Mouse (Mus musculus) adrenal gland, postnatal 4 days (tissue): Measurements from ENCODE around the gene Sfi1. TPM values are rescaled to one million over a fixed set of nuclear protein-coding genes. Genes with fewer than 3 reads are reported as not detected.
"Not testable (repeated sequence)": the region's sequence is repeated elsewhere in the genome, so short reads cannot be mapped to it uniquely, and the experiment has no call there.

ENCODE experiments used
- DNase-seq, 2 experiments: peaks; one replicate each; pipeline ENCODE4 v3.0.0; 2021 to 2022; ENCODE audit warnings: low spot score in 2 of 2, mixed read lengths in 2 of 2
- total RNA-seq, 2 experiments: library from RNA; stranded (reverse); gene quantifications; 2 replicates each; pipeline ENCODE4 v1.2.3; 2021

Gene Sfi1
- total RNA-seq, 2 experiments from 2014 or later, result 95.0 to 117 TPM

DNA sequence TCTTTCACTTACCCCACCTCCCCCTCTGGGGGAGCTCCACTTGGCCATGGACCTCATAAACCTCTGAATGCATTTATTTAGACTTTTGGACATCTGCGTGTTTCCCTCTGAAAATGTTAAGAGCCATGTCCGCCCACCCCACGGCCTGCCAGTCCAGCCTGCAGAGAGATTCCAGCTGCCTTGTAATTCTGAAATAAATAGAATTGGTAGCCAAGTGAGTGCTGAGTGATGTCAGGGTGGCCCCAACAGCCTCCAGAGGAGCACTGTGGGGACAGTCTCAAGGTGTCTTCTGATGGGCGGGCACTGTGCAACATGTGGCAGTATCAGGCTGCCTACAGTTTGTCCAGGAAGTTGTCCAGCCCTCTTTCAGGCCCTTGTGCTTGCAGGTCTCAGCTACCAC is 43.8 kb downstream of the Sfi1 start:
- not testable (repeated sequence) for DNase-seq

DNA sequence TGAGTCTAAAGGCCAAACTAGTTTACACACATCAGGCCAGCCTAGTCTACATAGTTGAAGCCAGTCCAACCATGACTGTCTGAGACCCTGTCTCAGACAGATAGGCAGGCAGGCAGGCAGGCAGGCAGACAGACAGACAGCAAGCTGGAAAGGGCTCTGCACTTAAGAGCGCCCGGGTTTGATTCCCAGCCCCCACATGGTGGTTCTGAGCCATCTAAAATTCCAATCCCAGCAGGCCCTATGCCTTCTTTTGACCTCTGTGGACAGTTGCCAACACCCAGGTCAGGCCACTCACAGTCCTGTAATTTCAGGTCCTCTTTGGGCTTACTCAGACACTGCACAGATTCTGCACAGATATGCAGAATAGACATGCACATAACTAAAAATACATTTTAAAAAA is 46.5 kb downstream of the Sfi1 start:
- not testable (repeated sequence) for DNase-seq

DNA sequence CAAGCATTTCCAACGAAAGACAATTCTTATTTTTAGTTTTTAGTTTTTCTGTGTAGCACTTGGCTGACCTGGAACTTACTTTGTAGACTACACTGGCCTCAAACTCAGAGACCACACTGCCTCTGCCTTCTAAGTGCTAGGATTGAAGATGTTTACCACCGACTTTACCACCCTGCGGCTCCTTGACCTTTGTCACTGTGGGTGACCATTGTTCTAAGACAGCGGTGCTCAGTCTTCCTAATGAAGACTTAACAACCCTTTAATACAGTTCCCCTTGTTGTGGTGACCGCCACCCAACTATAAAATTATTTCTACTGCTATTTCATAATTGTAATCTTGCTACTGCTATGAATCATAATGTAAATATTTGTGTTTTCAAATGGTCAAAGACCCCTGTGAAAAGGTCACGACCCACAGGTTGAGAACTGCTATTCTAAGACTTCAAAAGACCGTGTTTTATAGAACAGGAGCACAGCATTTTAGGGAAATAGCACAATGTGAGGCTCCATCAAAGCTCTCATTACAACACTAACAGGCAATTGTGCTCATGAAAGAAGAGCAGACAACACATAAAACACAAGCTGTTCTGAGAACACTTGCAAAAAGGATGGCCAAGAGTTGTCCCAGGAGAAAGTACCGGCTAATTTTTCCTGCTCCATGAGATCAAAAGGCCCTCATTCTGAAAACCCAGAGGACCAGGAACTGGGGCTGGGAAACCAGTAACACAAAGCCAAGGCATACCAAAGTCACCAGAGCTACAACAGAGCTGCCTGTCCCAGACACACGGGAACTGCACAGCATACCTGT is 47.7 kb downstream of the Sfi1 start:
- not testable (repeated sequence) for DNase-seq

DNA sequence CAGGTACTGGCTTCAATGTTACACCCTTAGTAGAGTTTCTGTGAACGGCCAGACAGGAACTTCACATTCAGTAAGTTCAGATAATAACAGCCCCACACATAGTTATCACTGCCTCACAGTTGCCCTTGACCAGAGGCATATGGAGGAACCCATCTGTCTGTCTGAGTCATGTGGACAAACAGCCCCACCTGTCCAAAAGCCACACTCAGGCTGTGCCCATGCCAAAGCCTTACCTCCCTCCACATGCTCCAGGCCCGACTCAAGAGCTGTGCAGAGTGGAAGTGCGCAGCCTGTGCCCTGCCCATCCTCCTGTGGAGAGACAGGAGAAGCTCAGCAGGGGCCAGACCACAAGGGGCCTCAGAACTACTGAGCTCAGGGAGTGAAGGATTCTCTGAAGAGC is 49.3 kb downstream of the Sfi1 start:
- DNase-seq, result not testable (repeated sequence)

DNA sequence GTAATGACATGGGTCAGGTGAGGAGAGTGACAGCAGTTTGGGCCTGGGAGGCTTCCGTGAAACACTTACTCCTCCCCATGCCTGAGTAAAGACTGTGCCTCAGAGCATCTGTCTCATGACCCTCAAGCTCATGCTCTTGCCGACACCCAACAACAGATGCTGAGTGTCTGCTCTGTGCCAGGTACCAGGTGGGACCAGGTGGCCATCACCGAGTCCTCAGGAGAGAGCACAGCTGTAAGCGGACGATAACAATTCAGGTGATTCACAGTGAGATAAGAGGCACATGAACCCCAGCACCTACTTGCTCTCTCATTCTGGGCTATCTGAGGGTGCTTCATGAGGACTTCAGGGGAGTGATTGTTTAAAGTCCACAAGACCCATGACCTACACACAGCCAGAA is 50.9 kb downstream of the Sfi1 start:
- peak; percentile 98 to 99 for DNase-seq

DNA sequence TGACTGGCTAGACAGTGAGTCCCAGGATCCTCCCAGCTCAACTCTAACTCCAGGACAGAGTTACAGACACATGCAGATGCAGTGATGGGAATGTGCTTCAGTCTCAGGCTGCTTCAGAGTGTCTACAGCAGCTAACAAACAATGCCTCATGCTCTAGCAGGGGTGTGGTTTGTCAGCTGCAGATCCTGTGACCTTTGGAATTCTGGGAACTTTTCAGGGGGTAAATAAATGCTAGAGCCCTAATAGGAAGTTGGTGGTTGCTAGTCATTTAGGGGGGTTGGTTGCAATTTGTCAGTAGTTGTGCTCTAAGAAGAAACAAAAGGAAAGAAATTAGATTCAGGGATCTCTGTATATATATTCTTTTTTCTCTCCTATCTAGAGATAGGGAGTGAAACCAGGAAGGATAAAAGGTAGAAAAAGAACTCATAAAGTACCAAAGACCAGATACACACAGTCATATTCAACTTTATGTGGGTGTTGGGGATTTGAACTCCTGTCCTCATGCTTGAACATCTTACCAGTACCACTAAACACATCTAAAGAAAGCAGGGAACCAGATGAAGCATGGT is 52.2 kb downstream of the Sfi1 start:
- not testable (repeated sequence) for DNase-seq

DNA sequence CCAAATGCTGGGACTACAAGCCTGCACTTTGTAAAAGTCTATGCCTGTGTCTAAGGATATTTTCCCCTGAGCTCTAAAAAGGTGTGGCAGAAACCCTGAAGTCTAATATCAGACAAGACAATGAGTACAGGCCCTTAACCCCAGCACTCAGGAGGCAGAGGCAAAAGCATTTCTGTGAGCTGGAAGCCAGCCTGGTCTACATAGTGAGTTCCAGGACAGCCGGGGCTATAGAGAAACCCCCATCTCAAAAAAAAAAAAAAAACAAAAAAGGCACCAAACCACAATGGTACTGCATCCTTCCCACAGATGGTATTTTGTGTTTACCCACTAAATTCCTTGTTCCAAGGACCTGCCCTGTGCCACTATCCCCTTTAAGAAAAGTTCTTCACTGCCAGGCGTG is 54.9 kb downstream of the Sfi1 start:
- DNase-seq, result peak; percentile 65 to 73

DNA sequence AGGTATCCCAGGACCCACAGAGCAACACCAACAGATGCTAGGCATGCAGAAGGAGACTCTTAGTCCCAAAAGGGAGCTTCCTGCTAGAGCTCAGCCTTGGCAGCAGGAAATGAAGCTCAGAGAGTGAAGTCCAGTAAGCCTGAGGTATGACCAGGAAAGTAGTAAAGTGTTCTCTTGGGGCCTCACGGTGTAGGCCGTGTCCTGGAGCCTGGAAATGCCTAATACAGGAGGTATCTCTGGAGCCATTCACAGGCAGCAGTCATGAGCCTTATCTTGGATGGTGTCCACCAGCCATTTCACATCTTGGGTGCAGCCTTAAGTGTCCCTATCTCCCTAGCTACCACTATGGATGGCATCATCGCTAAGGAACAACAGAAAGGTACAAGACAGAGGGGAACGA is 56.0 kb downstream of the Sfi1 start:
- peak; percentile 72 to 73 for DNase-seq

DNA sequence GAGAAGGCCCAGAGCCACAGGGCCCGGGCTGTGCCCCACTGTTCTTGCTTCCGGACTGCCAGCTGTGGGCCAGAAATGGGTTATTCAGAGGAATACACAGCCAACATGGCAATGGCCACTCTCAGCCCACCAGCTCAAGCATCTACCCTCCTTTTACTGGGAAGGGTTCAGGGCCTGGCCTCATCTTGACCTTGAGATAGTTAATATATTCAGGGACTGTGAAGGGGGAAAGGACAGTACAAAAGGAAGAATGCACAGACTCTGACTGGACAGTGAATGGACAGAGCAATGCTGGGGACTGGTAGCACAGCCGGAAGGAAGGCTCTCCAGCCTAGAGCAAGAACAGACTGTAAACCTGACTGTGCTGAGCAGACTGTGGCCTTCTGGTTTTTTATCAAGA is 57.3 kb downstream of the Sfi1 start:
- DNase-seq, result not testable (repeated sequence)

DNA sequence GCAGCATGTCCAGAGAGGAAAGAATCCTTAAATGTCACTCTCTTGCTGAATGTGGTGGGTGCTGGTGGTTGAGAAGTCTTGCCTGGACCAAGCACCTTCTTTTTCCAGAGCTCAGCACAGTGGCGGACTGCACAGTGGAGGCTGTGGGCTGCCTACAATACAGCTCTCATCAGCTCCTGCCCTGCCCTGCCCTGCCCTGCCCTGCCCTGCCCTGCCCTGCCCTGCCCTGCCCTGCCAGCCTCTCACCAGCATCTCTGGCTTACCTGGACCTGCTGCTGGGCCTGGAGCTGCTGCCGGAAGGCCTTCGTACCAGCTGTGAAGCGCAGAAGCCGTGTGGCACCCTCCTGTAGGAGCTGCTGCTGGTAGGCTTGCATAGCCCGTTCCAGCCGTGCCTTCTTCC is 57.9 kb downstream of the Sfi1 start:
- not testable (repeated sequence) for DNase-seq

DNA sequence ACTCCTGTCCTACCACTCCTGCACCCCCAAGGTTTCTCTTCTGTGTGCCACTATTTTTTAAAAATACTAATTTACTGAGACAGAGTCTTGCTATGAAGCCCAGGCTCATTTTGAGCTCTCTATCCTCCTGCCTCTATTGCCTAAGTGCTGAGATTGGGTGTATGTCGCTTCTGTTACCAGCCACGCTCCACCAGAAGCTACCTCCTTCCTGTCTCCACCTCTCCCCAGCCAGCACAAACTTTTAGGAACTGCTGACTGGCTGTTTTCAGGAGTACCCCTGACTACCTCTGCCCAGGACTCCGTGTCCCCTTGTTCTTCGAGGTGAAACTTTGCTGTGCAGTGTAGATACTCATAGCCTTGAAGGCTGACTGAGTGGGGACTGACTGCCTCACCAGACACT is 59.9 kb downstream of the Sfi1 start:
- not testable (repeated sequence) for DNase-seq

DNA sequence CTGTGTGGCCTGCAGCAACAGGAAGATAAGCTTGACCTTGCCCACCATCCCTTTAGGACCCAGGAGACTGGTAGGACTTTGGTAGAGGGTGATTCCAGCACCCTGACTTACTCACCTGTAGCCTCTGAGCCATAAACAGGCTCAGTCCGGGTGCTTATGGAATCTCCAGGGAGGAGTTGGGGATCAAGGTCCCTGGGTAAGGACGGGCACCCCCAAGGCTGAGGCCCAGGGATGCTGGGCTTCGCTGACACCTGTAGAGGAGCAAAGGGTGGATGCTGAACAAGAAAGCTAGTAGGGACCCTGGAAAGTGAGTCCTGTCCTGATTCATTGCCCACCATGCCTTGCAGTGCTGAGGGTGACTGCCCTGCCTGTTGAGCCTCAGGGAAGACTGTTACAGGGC is 60.3 kb downstream of the Sfi1 start:
- not testable (repeated sequence) for DNase-seq

DNA sequence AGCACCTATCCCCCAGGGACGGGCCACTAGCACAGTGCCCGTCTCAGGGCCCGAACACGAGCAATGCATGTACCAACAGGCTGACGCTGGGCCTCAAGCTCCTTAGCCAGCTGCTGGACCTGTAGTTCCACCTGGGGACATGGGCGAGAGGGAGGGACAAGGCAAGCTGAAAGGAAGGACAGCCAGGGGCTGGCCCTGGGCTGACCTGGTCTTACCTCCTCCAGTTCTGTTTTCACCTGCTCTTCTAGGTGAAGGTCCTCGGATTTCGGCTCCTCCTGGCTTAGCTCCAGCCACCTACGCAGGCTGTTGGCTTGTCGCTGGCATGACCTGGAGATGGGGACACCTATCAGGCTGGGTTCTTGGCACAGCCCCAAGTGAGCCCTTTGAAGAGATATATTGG is 61.3 kb downstream of the Sfi1 start:
- DNase-seq, result peak; percentile 67 to 90

DNA sequence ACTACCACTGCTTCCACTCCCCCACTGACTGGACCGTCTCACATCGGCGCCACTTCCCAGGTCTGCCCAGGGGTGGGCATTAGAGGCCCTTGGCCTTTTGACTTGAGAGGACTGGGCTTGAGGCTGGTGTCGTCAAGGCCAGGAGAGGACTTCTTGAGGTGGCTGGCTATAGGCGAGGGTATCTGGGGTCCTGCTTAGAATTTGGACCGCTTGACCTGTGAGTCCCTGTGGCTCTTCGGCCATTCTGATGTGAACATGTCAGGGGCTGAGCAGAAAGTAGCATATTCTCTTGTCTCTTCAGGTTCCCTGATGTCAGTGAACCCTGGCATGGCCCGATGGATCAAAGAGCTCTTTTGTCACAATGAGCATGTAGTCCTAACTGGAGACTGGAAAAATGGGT is 63.4 kb downstream of the Sfi1 start:
- peak; percentile 92 to 99 for DNase-seq

DNA sequence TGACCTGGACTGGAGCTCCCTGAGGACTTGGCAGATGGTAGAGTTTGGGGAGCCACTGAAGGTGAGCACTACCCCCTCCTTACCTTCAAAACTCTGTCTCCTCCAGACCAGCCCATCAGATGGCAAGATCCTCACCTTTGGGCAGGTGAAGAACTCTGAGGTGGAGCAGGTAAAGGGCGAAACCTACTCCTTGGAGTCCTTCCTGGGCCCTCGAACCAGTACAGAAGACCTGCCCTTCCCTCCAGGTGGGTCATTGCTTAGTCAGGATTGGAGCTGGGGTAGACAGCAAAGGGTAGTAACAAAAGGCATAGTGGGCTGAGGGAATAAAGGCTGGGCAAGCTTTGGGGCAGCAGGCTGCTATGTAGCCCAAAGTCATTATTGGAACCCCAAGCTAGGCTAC is 64.0 kb downstream of the Sfi1 start:
- not testable (repeated sequence) for DNase-seq

DNA sequence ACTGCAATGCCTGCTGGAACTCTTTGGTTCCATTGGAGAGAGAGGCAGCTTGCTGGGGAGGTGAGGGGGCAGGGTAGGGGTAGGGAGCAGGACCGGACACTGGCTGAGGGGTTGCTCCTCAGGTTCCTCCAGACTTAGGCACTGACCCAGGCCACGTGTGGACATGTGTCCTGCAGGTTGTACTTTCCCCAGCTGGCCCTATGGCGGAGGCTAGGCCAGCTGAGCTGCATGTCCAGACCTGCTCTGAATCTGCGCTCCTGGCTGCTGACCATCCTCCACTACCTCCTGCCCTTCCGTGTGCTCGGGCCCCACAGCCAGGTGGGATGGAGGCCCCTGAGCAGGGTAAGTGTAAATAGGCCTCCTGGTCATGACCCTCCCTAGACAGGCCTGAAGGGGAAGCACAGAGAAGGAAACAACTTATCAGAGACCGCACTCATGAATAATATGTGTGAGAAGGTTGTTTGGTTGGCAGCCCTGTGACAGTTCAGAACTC is 65.9 kb downstream of the Sfi1 start:
- DNase-seq, result peak; percentile 72 to 81

DNA sequence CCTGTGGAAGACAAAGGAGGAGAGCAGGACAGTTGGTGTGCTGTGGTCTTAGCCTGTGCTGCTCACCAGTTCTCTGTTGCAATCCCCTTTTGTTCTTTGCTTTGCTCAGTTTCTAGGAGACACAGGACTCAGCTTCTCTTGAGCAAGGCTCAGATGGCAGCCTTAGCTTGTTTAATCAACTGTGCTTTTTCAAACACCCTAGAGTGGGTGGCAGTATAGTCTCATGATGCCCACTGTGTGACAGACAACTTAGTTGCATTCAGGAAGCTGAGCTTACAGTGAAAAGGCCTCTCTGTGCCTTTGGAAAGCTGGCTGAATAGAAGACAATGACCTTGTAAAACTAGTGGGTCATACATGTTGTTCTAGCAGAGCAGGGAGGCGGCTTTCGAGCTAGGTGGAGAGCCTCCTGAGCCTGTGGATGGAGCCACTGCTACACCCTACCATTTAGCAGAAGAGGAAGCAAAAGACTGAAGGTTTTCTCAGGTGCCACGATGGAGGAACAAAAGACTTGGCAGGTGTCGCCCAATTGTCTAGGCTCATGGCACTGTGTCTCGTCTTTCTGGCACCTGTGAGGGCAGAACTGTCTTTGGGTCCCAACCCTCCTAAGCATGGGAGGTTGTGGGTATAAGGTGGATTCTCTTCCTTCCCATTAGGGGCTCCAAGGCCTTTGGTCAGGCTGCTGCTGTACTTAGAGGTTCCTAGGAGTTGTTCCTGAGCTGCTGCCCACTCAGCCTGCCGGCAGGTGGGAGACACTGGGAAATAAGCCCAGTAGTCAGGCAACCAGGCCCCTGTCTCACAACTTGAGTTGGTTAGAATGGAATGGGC is 66.6 kb downstream of the Sfi1 start:
- peak; percentile 100 for DNase-seq

DNA sequence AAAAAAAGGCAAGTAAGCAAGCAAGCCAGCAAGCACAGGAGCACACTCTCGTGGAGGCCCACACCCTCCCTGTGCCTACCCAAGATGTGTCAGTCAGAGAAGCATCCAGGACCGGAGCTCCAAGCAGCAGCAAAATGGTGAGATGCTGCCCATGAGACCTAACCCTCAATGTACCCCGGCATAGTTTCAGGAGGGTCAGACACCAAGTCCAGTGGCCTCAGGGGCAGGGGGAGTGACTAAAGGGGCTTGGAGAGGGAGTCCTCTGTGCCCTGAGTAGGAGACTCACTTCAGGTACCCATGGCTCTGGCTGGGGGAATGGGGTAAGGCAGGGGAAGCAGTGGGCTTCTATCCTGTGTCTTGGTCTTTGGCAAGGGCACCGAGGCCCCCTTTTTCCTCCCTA is 67.3 kb downstream of the Sfi1 start:
- not testable (repeated sequence) for DNase-seq

DNA sequence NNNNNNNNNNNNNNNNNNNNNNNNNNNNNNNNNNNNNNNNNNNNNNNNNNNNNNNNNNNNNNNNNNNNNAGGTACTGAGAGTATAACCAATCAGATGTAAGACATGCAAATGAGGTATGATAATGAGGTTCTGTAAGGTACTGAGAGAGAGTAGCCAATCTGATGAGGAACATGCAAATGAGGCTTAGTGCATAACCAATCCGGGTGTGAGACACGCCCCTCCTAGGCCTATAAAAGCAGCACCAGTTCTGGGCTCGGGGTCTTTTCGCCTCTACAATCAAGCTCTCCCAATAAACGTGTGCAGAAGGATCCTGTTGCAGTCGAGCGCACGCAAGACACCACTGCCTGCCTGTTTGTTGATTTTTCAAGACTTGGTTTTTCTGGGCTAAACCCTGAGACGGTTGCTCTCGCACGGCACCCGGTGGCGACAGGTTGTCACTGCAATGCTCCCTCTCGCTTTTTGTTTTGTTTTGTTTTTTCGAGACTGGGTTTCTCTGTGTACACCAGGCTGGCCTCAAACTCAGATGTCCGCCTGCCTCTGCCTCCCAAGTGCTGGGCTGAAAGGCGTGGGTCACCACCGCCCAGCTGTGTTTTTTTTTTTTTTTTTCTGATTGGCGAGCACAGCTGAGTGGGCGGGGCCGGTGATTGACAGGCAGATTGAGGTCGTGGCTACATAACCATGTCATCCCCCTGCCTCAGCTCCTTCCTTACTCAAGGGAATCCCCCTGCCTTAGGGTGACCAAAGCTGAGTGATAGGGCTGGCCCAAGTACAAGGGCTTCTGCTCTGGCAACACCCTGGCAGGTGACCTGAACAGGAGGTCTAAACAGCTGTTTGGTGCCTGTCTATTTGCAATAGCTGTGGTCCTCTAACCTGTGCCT is 68.1 kb downstream of the Sfi1 start:
- not testable (repeated sequence) for DNase-seq

DNA sequence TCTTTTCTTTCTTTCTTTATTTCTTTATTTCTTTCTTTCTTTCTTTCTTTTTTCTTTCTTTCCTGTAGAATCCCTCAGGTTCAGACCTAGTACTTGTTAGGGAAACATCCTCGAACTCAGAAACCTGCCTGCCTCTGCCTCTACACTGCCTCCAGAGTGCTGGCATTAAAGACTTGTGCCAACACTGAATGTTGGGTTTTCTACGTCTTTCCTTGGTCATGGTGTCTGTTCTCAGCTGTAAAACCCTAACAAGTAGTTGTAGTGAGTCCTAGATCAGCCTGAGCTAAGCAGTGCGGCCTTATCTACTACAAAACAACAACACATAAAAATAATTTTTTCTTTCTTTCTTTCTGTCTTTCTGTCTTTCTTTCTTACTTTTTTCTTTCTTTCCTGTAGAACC is 78.9 kb downstream of the Sfi1 start:
- no peak for DNase-seq

DNA sequence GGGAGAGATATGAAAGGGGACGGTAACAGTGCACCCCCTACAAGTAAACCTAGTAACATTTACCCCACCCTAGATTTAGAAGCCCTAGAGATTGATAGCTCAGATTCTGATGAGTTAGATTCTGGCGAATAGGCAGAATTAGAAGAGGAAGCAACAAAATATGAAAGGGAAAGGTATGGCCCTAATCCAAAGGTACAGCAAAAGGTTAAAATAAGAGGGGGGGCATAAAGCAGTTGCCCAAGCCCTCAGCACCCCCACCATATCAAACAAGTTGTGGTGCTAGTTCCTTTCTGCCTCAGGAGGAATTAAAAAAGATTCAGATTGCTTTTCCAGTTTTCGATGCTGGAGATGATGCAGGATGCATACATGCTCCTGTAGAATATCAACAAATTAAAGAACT is 87.1 kb downstream of the Sfi1 start:
- DNase-seq, result no peak
